Mouse (Mus musculus) embryonic facial prominence, embryonic 14.5 days (tissue): ENCODE results near the gene Rbm44. TPM values are rescaled to one million over a fixed set of nuclear protein-coding genes. Genes with fewer than 3 reads are reported as not detected.

Experiments used
- ATAC-seq: fragments of 200-750 bp; cut with Nextera tagmentation; 2 replicates; pipeline ENCODE4 v1.8.0; 2017; ENCODE audit warnings: low read depth, moderate number of reproducible peaks, moderate TSS enrichment
- DNase-seq: peaks from one replicate; pipeline ENCODE4 v3.0.0-alpha.2; 2015; ENCODE audit warnings: low spot score
- H3K27ac ChIP-seq: fragments of 300-500 bp; sonication (generic); replicated peaks from 2 replicates; pipeline ENCODE4 v1.5.1; 2014; ENCODE audit warnings: low read depth, mild to moderate bottlenecking, low read length, moderate library complexity
- H3K27me3 ChIP-seq: fragments of 300-500 bp; sonication (generic); replicated peaks from 2 replicates; pipeline ENCODE4 v1.6.1; 2014; ENCODE audit warnings: low read length; ENCODE audit not compliant: control insufficient read depth, insufficient read depth
- H3K36me3 ChIP-seq: fragments of 300-500 bp; sonication (generic); 2 replicates; pipeline ENCODE4 v1.6.1; 2014; ENCODE audit warnings: low read length, mixed read lengths; ENCODE audit not compliant: control insufficient read depth, insufficient read depth
- H3K4me1 ChIP-seq: fragments of 300-500 bp; sonication (generic); 2 replicates; pipeline ENCODE4 v1.6.1; 2014; ENCODE audit warnings: antibody characterized with exemption, low read length; ENCODE audit not compliant: control insufficient read depth, insufficient read depth
- H3K4me2 ChIP-seq: fragments of 300-500 bp; sonication (generic); 2 replicates; pipeline ENCODE4 v1.6.1; 2014; ENCODE audit warnings: low read depth, mild to moderate bottlenecking, low read length, moderate library complexity, mixed read lengths
- H3K4me3 ChIP-seq: fragments of 300-500 bp; sonication (generic); 2 replicates; pipeline ENCODE4 v1.5.1; 2014; ENCODE audit warnings: low read depth, mild to moderate bottlenecking, low read length
- H3K9ac ChIP-seq: fragments of 300-500 bp; sonication (generic); 2 replicates; pipeline ENCODE4 v1.6.1; 2014; ENCODE audit warnings: low read depth, mild to moderate bottlenecking, low read length, moderate library complexity, mixed read lengths
- H3K9me3 ChIP-seq: fragments of 300-500 bp; sonication (generic); 2 replicates; pipeline ENCODE4 v1.6.1; 2016; ENCODE audit warnings: low read length; ENCODE audit not compliant: control insufficient read depth
- WGBS: fragments of 180-500 bp; shearing (Covaris S2); extraction: QIAGEN DNeasy Blood & Tissue Kit; methylation state at CpG from one replicate; pipeline ENCODE4 v1.1.7; 2014; 5-methylcytosine and 5-hydroxymethylcytosine counted together
- polyA plus RNA-seq: library from polyadenylated mRNA; unstranded; fragments of >200 nt; fragmentation: Nextera tagmentation; extraction: Ambion mirVana; gene quantifications from 2 replicates; pipeline ENCODE4 v1.2.1, GENCODE M21; 2014

Gene Rbm44
- polyA plus RNA-seq, 1 experiment from 2014 or later, result 1.1 TPM

DNA sequence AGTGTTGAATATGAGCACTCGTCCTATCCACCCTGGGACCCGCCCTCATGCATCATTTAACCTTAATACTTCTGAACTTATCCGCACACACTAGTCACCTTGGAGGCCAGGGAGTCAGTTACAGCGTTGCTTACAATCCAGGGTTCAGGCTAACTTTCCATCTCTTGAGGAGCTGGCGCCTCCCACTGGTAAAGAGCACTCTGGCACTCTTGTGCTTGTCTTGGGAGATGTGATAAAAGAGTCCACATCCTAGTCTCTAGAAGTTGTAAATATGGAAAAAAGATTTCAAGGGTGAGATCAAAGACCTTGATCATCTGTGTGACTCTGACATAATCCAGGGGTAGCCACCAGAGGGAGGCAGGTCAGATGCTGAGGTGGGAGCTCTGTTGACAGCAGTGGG, 37.3 kb upstream of the Rbm44 start:
- Histone ChIP-seq H3K27ac (no peak overlapping the region), H3K36me3 (peaks cover 47% of the 10 kb centered on the region), H3K27me3 (no peaks in the 10 kb centered on the region), H3K4me2 (no peak overlapping the region), H3K9me3 (no peaks in the 10 kb centered on the region), H3K4me1 (no peaks in the 10 kb centered on the region), H3K4me3 (no peak overlapping the region), H3K9ac (no peak overlapping the region)
- ATAC-seq (no peak), DNase-seq (no peak)
- 62% methylated on average over 5 of the region's 5 CpGs for WGBS

DNA sequence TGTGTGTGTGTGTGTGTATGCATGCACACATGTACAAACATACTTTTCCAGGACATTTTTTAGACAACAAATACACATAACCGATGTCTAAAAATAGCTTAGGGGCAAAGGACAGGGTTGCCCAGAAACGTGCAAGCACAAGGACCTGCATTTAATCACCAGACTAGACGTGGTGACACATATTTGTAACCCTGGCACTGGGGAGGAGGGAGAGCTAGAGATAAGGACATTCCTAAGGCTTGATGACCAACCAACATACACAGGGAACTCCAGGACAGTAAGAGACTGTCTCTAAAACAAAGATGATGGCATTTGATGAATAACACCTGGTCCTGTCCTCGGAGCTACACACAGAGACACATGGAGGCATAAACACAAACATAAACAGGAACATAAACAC, 35.6 kb upstream of the Rbm44 start:
- DNase-seq (no peak), ATAC-seq (no peak)
- Histone ChIP-seq H3K27me3 (no peaks in the 10 kb centered on the region), H3K9me3 (no peaks in the 10 kb centered on the region), H3K4me3 (no peak overlapping the region), H3K4me1 (no peaks in the 10 kb centered on the region), H3K4me2 (no peak overlapping the region), H3K36me3 (peaks cover 47% of the 10 kb centered on the region), H3K27ac (no peak overlapping the region), H3K9ac (no peak overlapping the region)
- 48% methylated on average over 4 of the region's 4 CpGs for WGBS

DNA sequence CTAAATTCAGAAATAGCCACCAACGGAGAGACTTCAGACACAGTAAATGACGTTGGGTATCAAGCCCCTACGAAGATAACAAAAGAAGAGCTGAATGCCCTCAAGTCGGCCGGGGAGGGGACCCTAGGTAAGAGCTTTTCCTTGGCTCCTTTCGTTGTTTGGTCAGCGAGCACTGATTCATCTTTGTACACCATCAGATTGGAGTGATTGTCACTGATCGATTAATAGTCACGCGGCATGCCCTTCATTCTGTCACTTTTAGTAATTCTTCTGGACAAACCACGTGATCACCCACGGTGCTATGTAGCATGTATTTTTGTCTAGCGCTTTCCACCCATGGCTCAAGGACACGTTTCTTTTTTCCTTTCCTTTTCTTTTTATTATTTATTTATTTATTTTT, 32.7 kb upstream of the Rbm44 start:
- no peaks in the 10 kb centered on the region for H3K9me3 ChIP-seq
- no peaks in the 10 kb centered on the region for H3K4me1 ChIP-seq
- DNase-seq, result no peak
- no peaks in the 10 kb centered on the region for H3K27me3 ChIP-seq
- H3K4me2 ChIP-seq, result no peak overlapping the region
- 95% methylated on average over 14 of the region's 14 CpGs for WGBS
- H3K4me3 ChIP-seq, result no peak overlapping the region
- H3K36me3 ChIP-seq, result peaks cover 30% of the 10 kb centered on the region
- H3K9ac ChIP-seq, result no peak overlapping the region
- H3K27ac ChIP-seq, result no peak overlapping the region
- no peak for ATAC-seq

DNA sequence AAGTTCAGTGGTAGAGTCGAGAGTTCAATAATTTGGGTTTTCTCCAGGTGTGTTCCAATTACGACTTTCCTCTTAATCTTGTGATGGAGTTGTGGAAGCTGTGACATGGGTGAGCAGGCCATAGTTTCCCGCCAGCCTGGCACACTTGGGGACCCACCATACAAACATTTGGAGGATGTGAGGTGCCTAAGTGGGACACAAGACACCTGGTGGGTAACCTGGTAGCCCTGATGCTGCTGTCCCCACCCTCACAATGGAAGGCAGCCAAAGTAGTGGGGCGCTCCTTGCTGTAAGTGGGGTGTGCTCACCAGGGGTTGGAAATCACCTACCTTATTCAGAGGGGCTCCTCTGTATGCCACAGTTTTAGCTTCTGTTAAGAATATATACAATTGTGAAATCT, 32.3 kb upstream of the Rbm44 start:
- Histone ChIP-seq H3K9ac (no peak overlapping the region), H3K4me2 (no peak overlapping the region), H3K9me3 (no peaks in the 10 kb centered on the region), H3K27me3 (no peaks in the 10 kb centered on the region), H3K4me1 (no peaks in the 10 kb centered on the region), H3K4me3 (no peak overlapping the region), H3K36me3 (peaks cover 26% of the 10 kb centered on the region), H3K27ac (no peak overlapping the region)
- ATAC-seq (no peak), DNase-seq (no peak)
- 91% methylated on average over 4 of the region's 4 CpGs for WGBS

DNA sequence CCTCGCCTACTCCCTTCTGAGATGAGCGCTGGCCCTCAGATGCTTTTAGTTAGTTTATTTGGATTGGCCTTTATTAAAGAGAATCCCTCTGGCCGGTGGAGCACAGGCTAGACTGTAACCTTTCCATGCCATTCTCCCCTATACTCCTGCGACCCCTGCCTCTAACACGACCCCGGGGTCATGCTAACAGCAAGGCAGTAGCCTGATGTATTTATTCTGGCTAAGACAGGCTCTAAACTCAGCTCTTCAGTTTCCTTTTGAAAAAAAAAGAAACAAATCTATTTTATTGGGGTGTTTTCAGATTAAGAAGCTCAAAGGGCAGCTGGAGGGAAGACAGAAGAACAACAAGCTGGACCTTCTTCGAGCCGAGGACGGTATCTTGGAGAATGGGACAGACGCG, 22.8 kb upstream of the Rbm44 start:
- 76% methylated on average over 11 of the region's 11 CpGs for WGBS
- H3K9me3 ChIP-seq, result no peaks in the 10 kb centered on the region
- ATAC-seq (no peak), DNase-seq (no peak)
- peaks cover 49% of the 10 kb centered on the region for H3K36me3 ChIP-seq
- no peak overlapping the region for H3K4me3 ChIP-seq
- no peak overlapping the region for H3K4me2 ChIP-seq
- no peaks in the 10 kb centered on the region for H3K27me3 ChIP-seq
- H3K27ac ChIP-seq, result no peak overlapping the region
- no peak overlapping the region for H3K9ac ChIP-seq
- no peaks in the 10 kb centered on the region for H3K4me1 ChIP-seq

DNA sequence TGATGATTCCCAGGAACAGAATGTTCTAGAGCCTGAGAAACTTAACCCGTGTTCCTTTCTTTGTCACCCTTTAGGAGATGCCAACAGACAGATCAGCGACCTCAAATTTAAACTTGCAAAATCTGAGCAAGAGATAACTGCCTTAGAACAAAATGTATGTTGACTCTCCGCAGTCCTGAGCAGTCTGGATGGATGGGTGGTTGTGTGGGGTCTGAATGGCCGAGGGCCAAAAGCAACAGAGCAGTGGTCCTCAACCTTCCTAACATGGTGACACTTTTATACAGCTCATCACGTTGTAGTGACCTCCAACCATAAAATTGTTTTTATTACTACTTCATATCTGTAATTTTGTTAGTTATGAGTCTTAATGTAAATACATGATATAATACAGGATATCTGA, 21.9 kb upstream of the Rbm44 start:
- 88% methylated on average over 5 of the region's 5 CpGs for WGBS
- Histone ChIP-seq H3K27me3 (no peaks in the 10 kb centered on the region), H3K36me3 (peaks cover 53% of the 10 kb centered on the region), H3K4me3 (no peak overlapping the region), H3K9me3 (no peaks in the 10 kb centered on the region), H3K4me2 (no peak overlapping the region), H3K9ac (no peak overlapping the region), H3K4me1 (no peaks in the 10 kb centered on the region), H3K27ac (no peak overlapping the region)
- ATAC-seq (no peak), DNase-seq (no peak)

DNA sequence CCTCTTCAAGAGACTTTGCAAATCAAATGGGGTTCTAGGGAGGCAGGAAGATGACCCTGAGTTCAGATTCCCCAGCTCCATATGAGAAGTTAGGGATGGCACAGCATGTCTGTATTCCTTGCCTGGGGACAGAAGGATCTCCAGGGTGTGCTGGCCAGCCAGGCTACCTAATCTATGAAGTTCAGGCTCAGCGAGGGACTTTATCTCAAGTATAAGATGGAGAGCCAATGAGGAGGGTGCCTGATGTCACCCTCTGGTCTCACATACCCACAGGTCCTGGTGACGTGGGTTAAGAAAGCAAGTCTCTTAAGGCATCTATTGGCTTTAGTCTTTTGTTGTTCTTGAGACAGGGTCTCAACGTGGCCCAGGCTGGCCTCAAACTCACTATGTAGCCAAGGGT, 21.4 kb upstream of the Rbm44 start:
- WGBS, result 98% methylated on average over 3 of the region's 3 CpGs
- H3K9me3 ChIP-seq, result 0 out of 2 replicates have a peak, but pooled peaks cover 4% of the 10 kb centered on the region
- no peaks in the 10 kb centered on the region for H3K27me3 ChIP-seq
- no peak overlapping the region for H3K27ac ChIP-seq
- no peak overlapping the region for H3K9ac ChIP-seq
- H3K36me3 ChIP-seq, result peaks cover 58% of the 10 kb centered on the region
- H3K4me1 ChIP-seq, result no peaks in the 10 kb centered on the region
- no peak for DNase-seq
- H3K4me3 ChIP-seq, result no peak overlapping the region
- no peak overlapping the region for H3K4me2 ChIP-seq
- no peak for ATAC-seq

DNA sequence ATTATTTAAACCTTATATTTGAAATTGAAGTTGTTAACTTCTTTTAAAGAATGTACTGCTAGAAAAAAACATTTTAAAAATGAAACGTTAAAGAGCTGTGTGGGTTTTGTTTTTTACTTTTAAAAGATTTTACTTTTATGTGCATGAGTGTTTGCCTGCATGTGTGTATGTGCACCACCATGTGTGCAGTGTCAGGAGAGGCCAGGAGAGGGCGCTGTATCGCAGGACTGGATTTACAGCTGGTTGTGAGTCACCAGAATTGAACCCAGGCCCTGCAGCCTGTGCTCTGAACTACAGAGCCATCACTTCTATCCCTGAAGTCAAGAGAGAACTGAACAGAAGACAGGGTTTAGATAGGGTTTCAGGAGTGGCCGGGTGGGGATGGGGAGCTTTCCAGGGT, 16.0 kb upstream of the Rbm44 start:
- Histone ChIP-seq H3K27ac (no peak overlapping the region), H3K36me3 (peaks cover 49% of the 10 kb centered on the region), H3K4me2 (no peak overlapping the region), H3K27me3 (no peaks in the 10 kb centered on the region), H3K9me3 (0 out of 2 replicates have a peak, but pooled peaks cover 10% of the 10 kb centered on the region), H3K9ac (no peak overlapping the region), H3K4me3 (no peak overlapping the region), H3K4me1 (no peaks in the 10 kb centered on the region)
- DNase-seq (no peak), ATAC-seq (no peak)
- WGBS, result 90% methylated on average over 4 of the region's 4 CpGs

DNA sequence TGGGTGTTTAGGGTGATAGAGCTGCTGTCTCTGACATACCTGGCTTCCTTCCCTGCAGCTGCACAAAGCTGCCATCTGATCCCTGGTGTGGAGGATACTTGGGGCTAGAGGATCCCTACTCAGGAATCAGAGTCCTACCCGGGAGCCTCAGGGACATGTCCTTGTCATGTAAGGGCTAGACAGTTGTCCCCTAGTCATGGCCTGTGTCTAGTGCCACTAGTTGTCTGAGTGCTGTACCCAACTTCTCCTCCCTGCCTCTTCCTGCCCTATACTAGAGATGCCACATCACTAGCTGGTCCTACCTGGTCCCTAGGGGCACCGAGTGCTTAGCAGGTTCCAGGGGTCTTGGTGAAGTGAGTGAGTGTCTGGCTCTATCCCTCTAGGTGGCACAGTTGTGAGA, 7.9 kb upstream of the Rbm44 start:
- no peaks in the 10 kb centered on the region for H3K36me3 ChIP-seq
- no peaks in the 10 kb centered on the region for H3K4me1 ChIP-seq
- H3K9ac ChIP-seq, result no peak overlapping the region
- no peaks in the 10 kb centered on the region for H3K27me3 ChIP-seq
- no peak for DNase-seq
- no peak overlapping the region for H3K4me2 ChIP-seq
- no peak for ATAC-seq
- no peak overlapping the region for H3K27ac ChIP-seq
- 90% methylated on average over 2 of the region's 2 CpGs for WGBS
- no peak overlapping the region for H3K4me3 ChIP-seq
- no peaks in the 10 kb centered on the region for H3K9me3 ChIP-seq
